Mouse (Mus musculus) kidney, adult 2 months (tissue): ENCODE results near the gene Crip1.

Source experiments
- CTCF ChIP-seq: fragments of 200-500 bp; conservative IDR thresholded peaks from 2 replicates; pipeline ENCODE4 v1.5.1; 2011; ENCODE audit warnings: low read depth, mild to moderate bottlenecking, control low read depth, low read length, moderate library complexity, mixed read lengths; ENCODE audit not compliant: insufficient read depth, insufficient read length
- POLR2A ChIP-seq: fragments of 200-500 bp; IDR thresholded peaks from one replicate; pipeline ENCODE4 v1.6.1; 2011; ENCODE audit warnings: low read depth, low read length, control low read depth

DNA sequence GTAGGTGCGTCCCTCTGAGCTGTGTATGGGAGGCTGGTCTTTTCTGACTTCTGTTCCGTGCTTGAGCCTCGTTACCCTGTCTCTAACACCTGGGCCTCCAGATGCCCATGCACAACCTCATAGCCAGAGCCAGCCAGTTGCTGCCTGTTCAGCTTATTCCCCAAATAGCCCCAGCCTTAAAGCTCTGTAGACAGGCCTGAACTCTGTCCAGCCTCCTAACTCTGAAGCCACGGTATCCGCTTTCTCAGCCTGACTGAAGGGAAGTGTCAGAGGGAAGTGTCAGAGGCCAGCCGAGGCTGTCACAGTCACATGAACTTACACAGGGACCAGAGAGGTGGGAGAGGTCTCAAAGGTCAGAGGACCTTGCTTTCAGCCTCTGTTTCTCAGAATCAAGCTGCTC is 21.4 kb upstream of the Crip1 start:
- TF ChIP-seq CTCF (no peak), POLR2A (no peak)
